21 mouse cellular contexts compared by ENCODE assay signal in the genomic region with DNA sequence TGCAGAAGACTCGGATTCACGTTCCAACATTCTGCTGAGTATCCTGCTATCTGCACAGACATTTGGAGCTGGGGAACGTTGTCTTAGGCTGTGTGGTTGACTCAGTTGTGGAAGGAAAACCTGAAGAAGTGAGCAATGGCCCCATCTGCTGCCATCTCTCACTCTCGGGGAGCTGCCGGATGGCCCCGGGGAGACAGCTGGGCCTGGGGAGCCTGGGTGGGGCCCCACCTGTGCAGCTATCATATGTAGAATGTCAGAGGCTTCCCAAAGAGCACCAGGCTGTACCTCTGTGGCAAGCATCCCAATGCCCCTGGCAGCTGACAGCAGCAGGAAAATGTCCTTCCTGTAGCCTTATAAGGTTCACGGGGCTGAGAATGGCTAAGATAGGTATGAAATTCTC.
DNase-seq lines count a peak whose midpoint lies in the region; ATAC-seq and TF ChIP-seq lines count a peak whose summit lies in the region.
"Had no signal": no experiment of that assay in that cellular context is flagged by ENCODE, and none has a peak within 500 bp of the region (broad histone marks: within the 10 kb centered on the region; RNA-seq: fewer than 3 reads in every experiment).

No protein-coding gene starts in this region.

- no peak for TF ChIP-seq CTCF in forebrain, postnatal 0 days (IDR thresholded peaks at IDR 0.05; ENCODE audit: low read depth)
- no peak for TF ChIP-seq CTCF in intestine, postnatal 0 days (IDR thresholded peaks at IDR 0.05; ENCODE audit: low read depth)

- WGBS in forebrain, postnatal 0 days = 75% methylated on average over 7 of the region's 7 CpGs
- 81% methylated on average over 7 of the region's 7 CpGs for WGBS in forebrain, embryonic 15.5 days
- 74% methylated on average over 7 of the region's 7 CpGs for WGBS in liver, embryonic 12.5 days (ENCODE audit: insufficient replicate concordance)
- WGBS in intestine, postnatal 0 days = 88% methylated on average over 7 of the region's 7 CpGs

- no peaks in the 10 kb centered on the region for H3K36me3 ChIP-seq in forebrain, postnatal 0 days (ENCODE audit: insufficient read depth)
- H3K36me3 ChIP-seq in forebrain, embryonic 15.5 days = no peaks in the 10 kb centered on the region
- H3K36me3 ChIP-seq in liver, embryonic 12.5 days = no peaks in the 10 kb centered on the region
- no peaks in the 10 kb centered on the region for H3K36me3 ChIP-seq in intestine, postnatal 0 days (ENCODE audit: control insufficient read depth, insufficient read depth)
- H3K36me3 ChIP-seq: embryonic facial prominence, embryonic 12.5 days; G1E; heart, embryonic 10.5 days; hindbrain, embryonic 15.5 days; liver, embryonic 13.5 days; lung, embryonic 15.5 days; neural tube, embryonic 13.5 days had no signal

- H3K9ac ChIP-seq in forebrain, postnatal 0 days = no peak overlapping the region
- H3K9ac ChIP-seq in forebrain, embryonic 15.5 days (replicated peaks) = no peak overlapping the region
- no peak overlapping the region for H3K9ac ChIP-seq in liver, embryonic 12.5 days
- H3K9ac ChIP-seq in intestine, postnatal 0 days (ENCODE audit: low read depth, low read length) = no peak overlapping the region
- H3K9ac ChIP-seq: embryonic facial prominence, embryonic 12.5 days; hindbrain, embryonic 15.5 days; liver, embryonic 13.5 days; lung, embryonic 15.5 days; midbrain, embryonic 12.5 days; neural tube, embryonic 13.5 days had no signal

- no peak overlapping the region for H3K27ac ChIP-seq in forebrain, postnatal 0 days (ENCODE audit: low read depth, low read length)
- H3K27ac ChIP-seq in forebrain, embryonic 15.5 days (replicated peaks) = no peak overlapping the region
- H3K27ac ChIP-seq in liver, embryonic 12.5 days = no peak overlapping the region
- H3K27ac ChIP-seq in intestine, postnatal 0 days (ENCODE audit: low read depth, low read length) = no peak overlapping the region
- H3K27ac ChIP-seq: embryonic facial prominence, embryonic 12.5 days; heart, embryonic 10.5 days; hindbrain, embryonic 15.5 days; liver, embryonic 13.5 days; lung, embryonic 15.5 days; macrophage; midbrain, embryonic 12.5 days; neural tube, embryonic 13.5 days had no signal

- H3K4me1 ChIP-seq in forebrain, postnatal 0 days (ENCODE audit: insufficient read depth) = peaks cover 5% of the 10 kb centered on the region
- H3K4me1 ChIP-seq in forebrain, embryonic 15.5 days = peaks cover 15% of the 10 kb centered on the region
- H3K4me1 ChIP-seq in liver, embryonic 12.5 days = no peaks in the 10 kb centered on the region
- no peaks in the 10 kb centered on the region for H3K4me1 ChIP-seq in intestine, postnatal 0 days (replicated peaks; ENCODE audit: control insufficient read depth, insufficient read depth, low read length)
- H3K4me1 ChIP-seq: liver, embryonic 13.5 days; lung, embryonic 15.5 days had no signal

- H3K4me2 ChIP-seq in forebrain, postnatal 0 days (ENCODE audit: low read depth) = no peak overlapping the region
- no peak overlapping the region for H3K4me2 ChIP-seq in forebrain, embryonic 15.5 days (replicated peaks)
- H3K4me2 ChIP-seq in liver, embryonic 12.5 days = no peak overlapping the region
- H3K4me2 ChIP-seq in intestine, postnatal 0 days (replicated peaks; ENCODE audit: low read depth) = no peak overlapping the region
- H3K4me2 ChIP-seq: embryonic facial prominence, embryonic 12.5 days; hindbrain, embryonic 15.5 days; liver, embryonic 13.5 days; lung, embryonic 15.5 days; midbrain, embryonic 12.5 days; neural tube, embryonic 13.5 days had no signal

- H3K4me3 ChIP-seq in forebrain, postnatal 0 days (ENCODE audit: low read depth, low read length) = no peak overlapping the region
- no peak overlapping the region for H3K4me3 ChIP-seq in forebrain, embryonic 15.5 days
- no peak overlapping the region for H3K4me3 ChIP-seq in liver, embryonic 12.5 days
- H3K4me3 ChIP-seq in intestine, postnatal 0 days (ENCODE audit: low read depth, low read length) = no peak overlapping the region
- H3K4me3 ChIP-seq: embryonic facial prominence, embryonic 12.5 days; heart, embryonic 10.5 days; hindbrain, embryonic 15.5 days; liver, embryonic 13.5 days; lung, embryonic 15.5 days; midbrain, embryonic 12.5 days; neural tube, embryonic 13.5 days had no signal

- no peaks in the 10 kb centered on the region for H3K9me3 ChIP-seq in forebrain, postnatal 0 days (ENCODE audit: low read length)
- no peaks in the 10 kb centered on the region for H3K9me3 ChIP-seq in forebrain, embryonic 15.5 days
- H3K9me3 ChIP-seq in liver, embryonic 12.5 days (replicated peaks) = no peaks in the 10 kb centered on the region
- no peaks in the 10 kb centered on the region for H3K9me3 ChIP-seq in intestine, postnatal 0 days (ENCODE audit: control insufficient read depth)
- H3K9me3 ChIP-seq: embryonic facial prominence, embryonic 12.5 days; heart, embryonic 10.5 days; hindbrain, embryonic 15.5 days; liver, embryonic 13.5 days; lung, embryonic 15.5 days; midbrain, embryonic 12.5 days; neural tube, embryonic 13.5 days had no signal

- intact Hi-C loops in left cerebral cortex, postnatal 25 days (cut with DNase I) = no loop called here
- intact Hi-C loops in left cerebral cortex, postnatal 10 days (cut with DNase I) = no loop called here

- peak; percentile 8 for DNase-seq in forebrain, postnatal 0 days
- peak; percentile 4 to 38 for DNase-seq in left cerebral cortex, postnatal 25 days (ENCODE audit: low spot score in 2 of 2)
- DNase-seq in left cerebral cortex, postnatal 10 days (ENCODE audit: extremely low spot score in 1 of 2, low spot score in 2 of 2) = no peak
- peak; percentile 84 to 89 for DNase-seq in cerebellum, postnatal 14 days
- no peak for DNase-seq in gastrocnemius, postnatal 25 days
- DNase-seq: heart, postnatal 14 days; liver, embryonic 13.5 days; thymus, adult 18-20 months had no signal

- H3K27me3 ChIP-seq in forebrain, postnatal 0 days (ENCODE audit: insufficient read depth, low read length) = 0 out of 2 replicates have a peak, but pooled peaks cover 3% of the 10 kb centered on the region
- 0 out of 2 replicates have a peak, but pooled peaks cover 5% of the 10 kb centered on the region for H3K27me3 ChIP-seq in forebrain, embryonic 15.5 days
- no peaks in the 10 kb centered on the region for H3K27me3 ChIP-seq in liver, embryonic 12.5 days (replicated peaks)
- no peaks in the 10 kb centered on the region for H3K27me3 ChIP-seq in intestine, postnatal 0 days (replicated peaks; ENCODE audit: control insufficient read depth, insufficient read depth, low read length)
- H3K27me3 ChIP-seq: embryonic facial prominence, embryonic 12.5 days; hindbrain, embryonic 15.5 days; liver, embryonic 13.5 days; lung, embryonic 15.5 days had no signal

- no peak for ATAC-seq in forebrain, postnatal 0 days
- ATAC-seq in forebrain, embryonic 15.5 days (replicated peaks) = no peak
- no peak for ATAC-seq in liver, embryonic 12.5 days
- no peak for ATAC-seq in intestine, postnatal 0 days
- ATAC-seq: CD4-positive, CD25-positive, alpha-beta regulatory T cell, adult 4 months; intestine, embryonic 16.5 days had no signal

Comparison
In these comparisons a context has a peak if more than half of its experiments do, and no peak if none do; other contexts are left out.
1. DNase-seq: peak in forebrain, postnatal 0 days (single experiment), left cerebral cortex, postnatal 25 days (2 of 2) and cerebellum, postnatal 14 days (2 of 2); none in left cerebral cortex, postnatal 10 days (0 of 2) and gastrocnemius, postnatal 25 days (single experiment).